Mouse (Mus musculus) limb, embryonic 14.5 days (tissue): ENCODE measurements around the gene Tgfbi. TPM values are rescaled to one million over a fixed set of nuclear protein-coding genes. Genes with fewer than 3 reads are reported as not detected.
A peak's percentile ranks its signal among the peaks of the same experiment; 100 is the strongest.

ENCODE experiments used
- ATAC-seq: fragments of 200-750 bp; cut with Nextera tagmentation; 2 replicates; pipeline ENCODE4 v1.8.0; 2017; ENCODE audit warnings: low read depth, moderate number of reproducible peaks, moderate TSS enrichment; ENCODE audit not compliant: low FRiP score
- DNase-seq: peaks from one replicate; pipeline ENCODE4 v3.0.0-alpha.2; 2015; ENCODE audit warnings: low spot score
- H3K27ac ChIP-seq: fragments of 300-500 bp; sonication (generic); replicated peaks from 2 replicates; pipeline ENCODE4 v1.5.1; 2014; ENCODE audit warnings: low read depth, mild to moderate bottlenecking, low read length, moderate library complexity, mixed read lengths
- H3K27me3 ChIP-seq: fragments of 300-500 bp; sonication (generic); 2 replicates; pipeline ENCODE4 v1.6.1; 2014; ENCODE audit warnings: low read length, mixed read lengths; ENCODE audit not compliant: control insufficient read depth, insufficient read depth
- H3K36me3 ChIP-seq: fragments of 300-500 bp; sonication (generic); 2 replicates; pipeline ENCODE4 v1.6.1; 2014; ENCODE audit warnings: mild to moderate bottlenecking, low read length, moderate library complexity, mixed read lengths; ENCODE audit not compliant: control insufficient read depth, insufficient read depth
- H3K4me1 ChIP-seq: fragments of 300-500 bp; sonication (generic); 2 replicates; pipeline ENCODE4 v1.6.1; 2014; ENCODE audit warnings: antibody characterized with exemption, low read length, mixed read lengths; ENCODE audit not compliant: control insufficient read depth, insufficient read depth
- H3K4me2 ChIP-seq: fragments of 300-500 bp; sonication (generic); replicated peaks from 2 replicates; pipeline ENCODE4 v1.6.1; 2014; ENCODE audit warnings: low read depth, mild to moderate bottlenecking, low read length, moderate library complexity; ENCODE audit not compliant: severe bottlenecking
- H3K4me3 ChIP-seq: fragments of 300-500 bp; sonication (generic); replicated peaks from 2 replicates; pipeline ENCODE4 v1.5.1; 2014; ENCODE audit warnings: low read length
- H3K9ac ChIP-seq: fragments of 300-500 bp; sonication (generic); 2 replicates; pipeline ENCODE4 v1.6.1; 2014; ENCODE audit warnings: mild to moderate bottlenecking, low read depth, low read length, moderate library complexity; ENCODE audit not compliant: severe bottlenecking
- H3K9me3 ChIP-seq: fragments of 300-500 bp; sonication (generic); 2 replicates; pipeline ENCODE4 v1.6.1; 2016; ENCODE audit warnings: low read length; ENCODE audit not compliant: control insufficient read depth
- POLR2A ChIP-seq: fragments of 200-500 bp; IDR thresholded peaks from 2 replicates; pipeline ENCODE4 v1.8.0; 2012; ENCODE audit warnings: inconsistent platforms, mild to moderate bottlenecking, moderate library complexity, borderline replicate concordance; ENCODE audit not compliant: insufficient read depth, insufficient read length; ENCODE audit errors: extremely low read depth
- WGBS: fragments of 180-500 bp; shearing (Covaris S2); extraction: QIAGEN DNeasy Blood & Tissue Kit; methylation state at CpG from one replicate; pipeline ENCODE4 v1.1.7; 2014; 5-methylcytosine and 5-hydroxymethylcytosine counted together
- polyA plus RNA-seq, 2 experiments: library from polyadenylated mRNA; depleted of rRNA in 1 of 2; stranded (reverse) in 1 of 2; unstranded in 1 of 2; fragments of >200 nt; fragmentation: Nextera tagmentation in 1 of 2; extraction: Ambion mirVana in 1 of 2; gene quantifications; 2 replicates each; pipeline versions ENCODE4 v1.2.1 to v1.2.3; 2012 to 2014

Tgfbi gene
- polyA plus RNA-seq, 2 experiments = 99.3 to 146 TPM

GRCm38 (mm10) chr13:56631332-56631731, 22.0 kb downstream of the Tgfbi start:
- no peak for TF ChIP-seq POLR2A
- ATAC-seq (no peak), DNase-seq (no peak)
- Histone ChIP-seq H3K4me3 (no peak overlapping the region), H3K27me3 (no peaks in the 10 kb centered on the region), H3K4me1 (peaks cover 24% of the 10 kb centered on the region), H3K9ac (no peak overlapping the region), H3K36me3 (peaks cover 74% of the 10 kb centered on the region), H3K27ac (no peak overlapping the region), H3K4me2 (no peak overlapping the region), H3K9me3 (no peaks in the 10 kb centered on the region)
- 89% methylated on average over 7 of the region's 7 CpGs for WGBS

GRCm38 (mm10) chr13:56634139-56634615, 24.9 kb downstream of the Tgfbi start:
- ATAC-seq = peak; percentile 81
- Histone ChIP-seq H3K4me1 (peaks cover 24% of the 10 kb centered on the region), H3K36me3 (peaks cover 73% of the 10 kb centered on the region), H3K9ac (no peak overlapping the region), H3K9me3 (no peaks in the 10 kb centered on the region), H3K4me3 (no peak overlapping the region), H3K27me3 (no peaks in the 10 kb centered on the region), H3K4me2 (no peak overlapping the region), H3K27ac (peak overlapping the region; percentile 67)
- TF ChIP-seq POLR2A = no peak
- peak; percentile 66 for DNase-seq
- WGBS = 13% methylated on average over 7 of the region's 7 CpGs

- no peak for TF ChIP-seq POLR2A
- Histone ChIP-seq H3K9ac (no peak overlapping the region), H3K27ac (peak overlapping the region; percentile 67), H3K9me3 (no peaks in the 10 kb centered on the region), H3K4me1 (peaks cover 24% of the 10 kb centered on the region), H3K27me3 (no peaks in the 10 kb centered on the region), H3K36me3 (peaks cover 74% of the 10 kb centered on the region), H3K4me3 (no peak overlapping the region), H3K4me2 (no peak overlapping the region)
- ATAC-seq (peak; percentile 79), DNase-seq (peak; percentile 77)
- WGBS = 6% methylated on average over 7 of the region's 7 CpGs
Observed at GRCm38 (mm10) chr13:56634920-56635319, 25.6 kb downstream of the Tgfbi start.

GRCm38 (mm10) chr13:56637027-56637426, 27.7 kb downstream of the Tgfbi start:
- Histone ChIP-seq H3K4me3 (no peak overlapping the region), H3K4me2 (no peak overlapping the region), H3K9ac (no peak overlapping the region), H3K4me1 (peaks cover 24% of the 10 kb centered on the region), H3K27me3 (no peaks in the 10 kb centered on the region), H3K27ac (no peak overlapping the region), H3K36me3 (peaks cover 56% of the 10 kb centered on the region), H3K9me3 (no peaks in the 10 kb centered on the region)
- TF ChIP-seq POLR2A = no peak
- WGBS = 94% methylated on average over 8 of the region's 8 CpGs
- ATAC-seq (no peak), DNase-seq (no peak)

GRCm38 (mm10) chr13:56641746-56642145, 32.4 kb downstream of the Tgfbi start:
- H3K4me1 ChIP-seq = peaks cover 7% of the 10 kb centered on the region
- TF ChIP-seq POLR2A = no peak
- no peak overlapping the region for H3K4me2 ChIP-seq
- H3K36me3 ChIP-seq = peaks cover 29% of the 10 kb centered on the region
- H3K27me3 ChIP-seq = no peaks in the 10 kb centered on the region
- DNase-seq = peak; percentile 32
- no peak overlapping the region for H3K9ac ChIP-seq
- H3K27ac ChIP-seq = no peak overlapping the region
- 90% methylated on average over 2 of the region's 2 CpGs for WGBS
- ATAC-seq = no peak
- H3K4me3 ChIP-seq = no peak overlapping the region
- H3K9me3 ChIP-seq = no peaks in the 10 kb centered on the region

- DNase-seq = no peak
- WGBS = 60% methylated on average over 3 of the region's 3 CpGs
- no peak for TF ChIP-seq POLR2A
Observed at GRCm38 (mm10) chr13:56644031-56644430, 34.7 kb downstream of the Tgfbi start.

More at GRCm38 (mm10) chr13:56644031-56644430, 34.7 kb downstream of the Tgfbi start:
- H3K9ac ChIP-seq = no peak overlapping the region
- no peak overlapping the region for H3K4me2 ChIP-seq
- H3K36me3 ChIP-seq = peaks cover 8% of the 10 kb centered on the region; the same call in 1 of the 2 replicates
- H3K27me3 ChIP-seq = no peaks in the 10 kb centered on the region
- ATAC-seq = no peak
- no peak overlapping the region for H3K27ac ChIP-seq
- no peak overlapping the region for H3K4me3 ChIP-seq
- no peaks in the 10 kb centered on the region for H3K9me3 ChIP-seq
- H3K4me1 ChIP-seq = peaks cover 18% of the 10 kb centered on the region
